Mouse (Mus musculus) forebrain, embryonic 12.5 days (tissue): ENCODE data around the gene Cldnd1. TPM values are rescaled to one million over a fixed set of nuclear protein-coding genes. Genes with fewer than 3 reads are reported as not detected.

Experiments used
- ATAC-seq: fragments of 200-750 bp; cut with Nextera tagmentation; 2 replicates; pipeline ENCODE4 v1.8.0; 2017; ENCODE audit warnings: moderate TSS enrichment; ENCODE audit not compliant: low FRiP score
- H3K27ac ChIP-seq: fragments of 300-500 bp; sonication (generic); 2 replicates; pipeline ENCODE4 v1.5.1; 2016; ENCODE audit warnings: mild to moderate bottlenecking
- H3K27me3 ChIP-seq: fragments of 300-500 bp; sonication (generic); 2 replicates; pipeline ENCODE4 v1.6.1; 2016; ENCODE audit warnings: mild to moderate bottlenecking
- H3K36me3 ChIP-seq: fragments of 300-500 bp; sonication (generic); replicated peaks from 2 replicates; pipeline ENCODE4 v1.6.1; 2016; ENCODE audit warnings: mild to moderate bottlenecking
- H3K4me1 ChIP-seq: fragments of 300-500 bp; sonication (generic); 2 replicates; pipeline ENCODE4 v1.6.1; 2016
- H3K4me2 ChIP-seq: fragments of 300-500 bp; sonication (generic); 2 replicates; pipeline ENCODE4 v1.6.1; 2016; ENCODE audit warnings: mild to moderate bottlenecking, moderate library complexity
- H3K4me3 ChIP-seq: fragments of 300-500 bp; sonication (generic); replicated peaks from 2 replicates; pipeline ENCODE4 v1.5.1; 2016; ENCODE audit warnings: mild to moderate bottlenecking
- H3K9ac ChIP-seq: fragments of 300-500 bp; sonication (generic); 2 replicates; pipeline ENCODE4 v1.6.1; 2016; ENCODE audit warnings: mild to moderate bottlenecking
- H3K9me3 ChIP-seq: fragments of 300-500 bp; sonication (generic); 2 replicates; pipeline ENCODE4 v1.6.1; 2016
- WGBS: fragments of 180-500 bp; shearing (Covaris S2); methylation state at CpG from one replicate; pipeline ENCODE4 v1.1.7; 2016; 5-methylcytosine and 5-hydroxymethylcytosine counted together
- polyA plus RNA-seq: library from polyadenylated mRNA; unstranded; fragments of >200 nt; fragmentation: Nextera tagmentation; extraction: Ambion mirVana; gene quantifications from 2 replicates; pipeline ENCODE4 v1.2.1, GENCODE M21; 2016

Gene Cldnd1
- polyA plus RNA-seq, 1 experiment from 2014 or later = 104 TPM

DNA sequence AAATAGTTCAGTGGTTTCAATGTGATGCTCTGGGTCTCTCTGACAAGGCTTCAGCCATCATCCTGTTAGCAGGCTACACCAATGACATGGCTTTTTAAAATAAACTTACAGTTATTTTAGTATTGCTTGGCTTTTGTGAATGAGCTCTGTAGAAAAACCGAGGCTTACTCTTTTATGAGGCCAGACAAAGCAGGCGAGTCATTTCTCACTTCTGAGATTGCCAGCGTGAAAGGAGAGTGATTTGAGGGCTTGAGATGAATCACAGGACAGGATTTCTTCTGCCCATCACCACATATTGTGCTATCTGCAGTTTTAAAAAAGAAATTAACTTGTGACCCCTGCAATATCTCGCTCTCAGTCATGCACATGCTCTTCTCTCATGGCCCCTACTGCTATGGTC lies 12.7 kb upstream of the Cldnd1 start:
- no peaks in the 10 kb centered on the region for H3K9me3 ChIP-seq
- H3K27me3 ChIP-seq = no peaks in the 10 kb centered on the region
- no peaks in the 10 kb centered on the region for H3K36me3 ChIP-seq
- no peak for ATAC-seq
- no peak overlapping the region for H3K4me3 ChIP-seq
- no peak overlapping the region for H3K4me2 ChIP-seq
- WGBS = 78% methylated on average over 4 of the region's 4 CpGs
- no peak overlapping the region for H3K27ac ChIP-seq
- no peaks in the 10 kb centered on the region for H3K4me1 ChIP-seq
- H3K9ac ChIP-seq = no peak overlapping the region

DNA sequence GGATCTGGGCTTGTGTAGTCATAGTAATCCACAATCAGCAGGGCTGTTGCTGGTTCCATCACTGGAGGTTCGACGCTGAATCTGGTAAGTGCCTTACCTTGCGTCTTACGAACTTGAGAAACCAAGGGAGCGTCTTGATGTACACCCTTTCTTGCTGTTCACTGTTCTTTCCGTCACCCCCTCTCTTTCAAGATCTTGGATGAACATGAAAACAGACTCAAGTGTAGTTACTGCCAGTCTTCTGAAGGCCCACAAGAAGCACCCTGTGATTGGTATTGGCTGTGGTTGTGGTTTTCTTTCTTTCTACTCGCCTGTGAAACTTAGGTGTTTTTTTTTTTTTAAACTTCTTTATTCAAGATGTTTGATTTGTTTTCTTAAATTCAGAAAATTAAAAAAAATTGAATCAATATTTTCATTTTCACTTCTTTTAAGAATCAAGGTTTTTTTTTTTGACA lies 9.0 kb upstream of the Cldnd1 start, which contains the start of gene Gpr15:
TSS of gene Gpr15 (minus strand) at position 405 of the 455 bp plus-strand sequence.
- no peaks in the 10 kb centered on the region for H3K9me3 ChIP-seq
- H3K9ac ChIP-seq = no peak within 1 kb of the TSS
- ATAC-seq = no peak

DNA sequence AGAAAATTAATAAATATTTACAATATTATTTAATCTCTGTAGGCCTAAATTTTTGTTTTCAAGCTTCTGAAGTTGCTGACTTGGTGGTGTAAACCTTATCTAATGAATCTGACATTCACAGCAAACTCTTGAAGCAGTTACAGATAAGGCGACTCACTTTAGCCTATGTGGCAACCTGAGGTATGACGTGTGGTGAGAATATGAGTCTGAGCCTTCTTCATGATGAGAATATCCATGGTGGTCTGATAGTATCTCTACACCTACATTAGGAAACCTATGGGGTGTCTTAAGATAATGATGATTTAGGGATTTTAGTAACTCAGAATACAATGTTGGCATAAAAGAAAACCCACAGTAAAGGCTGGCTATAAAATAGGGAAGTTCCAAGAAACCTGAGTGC lies 5.4 kb upstream of the Cldnd1 start:
- Histone ChIP-seq H3K9me3 (no peaks in the 10 kb centered on the region), H3K4me1 (no peaks in the 10 kb centered on the region), H3K4me2 (no peak overlapping the region), H3K36me3 (no peaks in the 10 kb centered on the region), H3K4me3 (no peak overlapping the region), H3K9ac (no peak overlapping the region), H3K27me3 (no peaks in the 10 kb centered on the region), H3K27ac (no peak overlapping the region)
- 93% methylated on average over 2 of the region's 2 CpGs for WGBS
- no peak for ATAC-seq

More for the DNA sequence above, 9.0 kb upstream of the Cldnd1 start, which contains the start of gene Gpr15:
- H3K4me3 ChIP-seq = no peak within 1 kb of the TSS
- no peak within 1 kb of the TSS for H3K27ac ChIP-seq
- no peaks in the 10 kb centered on the region for H3K4me1 ChIP-seq
- H3K4me2 ChIP-seq = no peak within 1 kb of the TSS
- 88% methylated on average over 7 of the region's 7 CpGs for WGBS
- H3K27me3 ChIP-seq = no peaks in the 10 kb centered on the region
- H3K36me3 ChIP-seq = no peaks in the 10 kb centered on the region

DNA sequence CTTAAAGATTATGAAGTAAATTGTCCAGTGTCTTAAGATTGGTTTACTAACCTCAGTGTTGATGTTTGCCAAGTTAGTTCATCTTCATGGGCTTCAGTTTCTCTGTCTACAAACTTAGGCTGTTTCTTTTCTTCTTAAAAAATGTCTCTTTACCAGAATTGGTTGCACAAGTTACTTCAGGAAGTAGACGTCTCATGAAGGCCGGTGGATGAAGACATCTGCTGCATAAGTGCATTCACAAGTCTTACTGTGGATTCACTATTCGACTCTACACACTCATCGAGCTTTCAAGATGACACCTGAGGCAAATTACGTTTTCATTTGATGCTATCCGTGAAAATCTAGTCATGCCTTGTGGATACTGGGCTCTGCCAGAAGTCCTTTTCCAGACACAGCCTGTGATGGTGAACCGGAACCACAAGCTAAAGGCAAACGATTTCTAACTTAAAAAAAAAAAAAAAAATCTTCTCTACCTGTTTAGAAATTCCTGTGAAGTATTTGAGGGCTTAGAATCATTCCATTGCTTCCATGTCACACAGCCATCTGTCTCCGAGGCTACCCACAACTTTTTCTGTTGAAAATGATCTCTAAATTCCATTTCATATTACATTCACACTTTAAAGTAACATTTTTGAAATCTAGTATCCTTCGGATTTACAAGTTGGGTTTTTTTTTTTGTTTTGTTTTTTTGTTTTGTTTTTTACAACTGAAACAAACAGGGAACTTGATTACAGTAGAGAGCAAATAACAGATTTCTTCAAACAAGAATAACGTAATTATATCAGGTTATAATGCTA lies 832 bp upstream of the Cldnd1 start:
- H3K9ac ChIP-seq = no peak overlapping the region
- H3K4me2 ChIP-seq = no peak overlapping the region
- H3K27me3 ChIP-seq = no peaks in the 10 kb centered on the region
- no peak overlapping the region for H3K27ac ChIP-seq
- H3K4me1 ChIP-seq = peaks cover 4% of the 10 kb centered on the region
- 0 out of 2 replicates have a peak overlapping the region, but pooled peaks have one; percentile 84 for H3K4me3 ChIP-seq
- 80% methylated on average over 11 of the region's 11 CpGs for WGBS
- no peak for ATAC-seq
- H3K36me3 ChIP-seq = peaks cover 19% of the 10 kb centered on the region
- no peaks in the 10 kb centered on the region for H3K9me3 ChIP-seq

DNA sequence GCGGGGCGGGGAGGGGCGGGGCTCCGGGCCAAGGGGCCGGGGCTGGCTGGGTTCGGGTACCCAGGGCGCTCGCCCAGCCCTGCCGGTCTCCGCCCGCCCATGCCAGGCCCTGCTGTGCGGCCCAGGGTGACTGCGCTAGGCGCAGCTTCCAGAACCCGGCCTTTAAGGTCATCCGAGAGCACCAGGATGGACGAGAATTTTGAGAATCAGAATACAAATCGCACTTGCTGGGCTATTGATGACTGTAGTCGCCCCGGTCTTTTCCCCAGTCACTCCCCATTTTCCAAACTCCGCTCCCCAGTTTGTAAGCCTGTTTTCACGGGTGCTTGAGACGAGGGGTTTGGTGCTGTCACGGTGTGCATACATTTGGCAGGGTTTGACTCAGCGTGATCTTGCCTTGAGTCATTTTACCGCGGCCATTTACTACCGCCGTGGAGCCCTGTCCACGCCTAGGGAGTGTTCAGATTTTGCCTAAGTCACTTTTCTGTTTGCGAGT lies 514 bp downstream of the Cldnd1 start:
- Histone ChIP-seq H3K36me3 (peaks cover 32% of the 10 kb centered on the region), H3K27ac (peak overlapping the region; percentile 76; the same call in 1 of the 2 replicates), H3K4me3 (peak overlapping the region; percentile 84), H3K27me3 (no peaks in the 10 kb centered on the region), H3K9me3 (no peaks in the 10 kb centered on the region), H3K4me1 (peaks cover 4% of the 10 kb centered on the region), H3K9ac (peak overlapping the region; percentile 78), H3K4me2 (peak overlapping the region; percentile 62)
- whole genome bisulfite sequencing = under 1% methylated on average over 20 of the region's 31 CpGs
- peak; percentile 92 for ATAC-seq

DNA sequence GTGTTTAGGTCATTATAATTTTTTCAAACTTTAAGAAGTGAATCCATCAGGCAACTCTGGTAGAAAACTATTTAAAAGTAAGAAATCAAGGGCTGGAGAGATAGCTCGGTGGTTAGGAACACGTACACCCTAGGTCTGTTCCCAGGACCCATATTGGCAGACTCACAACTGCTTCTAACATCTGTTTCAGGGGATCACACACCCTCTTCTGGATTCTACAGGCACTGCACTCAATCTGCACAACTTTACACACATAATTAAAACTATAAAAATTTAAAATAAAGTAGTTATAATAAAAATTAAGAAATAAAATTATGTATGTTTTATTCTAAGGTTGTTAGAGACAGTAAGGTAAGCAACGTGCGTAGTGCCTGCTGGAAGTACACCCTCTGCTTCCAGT lies 10.5 kb downstream of the Cldnd1 start:
- WGBS = 87% methylated on average over 4 of the region's 4 CpGs

DNA sequence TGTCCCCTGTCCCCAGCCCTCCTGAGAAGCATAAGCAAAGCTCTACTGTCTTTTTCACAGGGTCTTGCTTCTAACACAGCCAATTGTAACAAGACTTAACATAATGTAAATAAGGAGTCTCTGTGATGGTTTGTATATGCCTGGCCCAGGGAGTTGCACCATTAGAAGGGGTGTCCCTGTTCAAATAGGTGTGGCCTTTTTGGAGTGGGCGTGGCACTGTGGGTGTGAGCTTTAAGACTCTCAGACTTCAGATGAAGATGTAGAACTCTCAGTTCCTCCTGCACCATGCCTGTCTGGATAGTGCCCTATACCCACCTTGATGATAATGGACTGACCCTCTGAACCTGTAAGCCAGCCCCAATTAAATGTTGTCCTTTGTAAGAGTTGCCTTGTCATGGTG lies 11.1 kb downstream of the Cldnd1 start:
- Histone ChIP-seq H3K4me2 (no peak overlapping the region), H3K27me3 (no peaks in the 10 kb centered on the region), H3K9ac (no peak overlapping the region), H3K36me3 (peaks cover 13% of the 10 kb centered on the region), H3K4me1 (no peaks in the 10 kb centered on the region), H3K4me3 (no peak overlapping the region), H3K27ac (no peak overlapping the region), H3K9me3 (no peaks in the 10 kb centered on the region)
- no peak for ATAC-seq
- 90% methylated on average over 1 of the region's 1 CpGs for WGBS

More for the DNA sequence above, 10.5 kb downstream of the Cldnd1 start:
- H3K4me3 ChIP-seq = no peak overlapping the region
- H3K9me3 ChIP-seq = no peaks in the 10 kb centered on the region
- no peaks in the 10 kb centered on the region for H3K4me1 ChIP-seq
- H3K36me3 ChIP-seq = peaks cover 18% of the 10 kb centered on the region
- H3K27me3 ChIP-seq = no peaks in the 10 kb centered on the region
- H3K9ac ChIP-seq = no peak overlapping the region
- no peak for ATAC-seq
- H3K27ac ChIP-seq = no peak overlapping the region
- H3K4me2 ChIP-seq = no peak overlapping the region

DNA sequence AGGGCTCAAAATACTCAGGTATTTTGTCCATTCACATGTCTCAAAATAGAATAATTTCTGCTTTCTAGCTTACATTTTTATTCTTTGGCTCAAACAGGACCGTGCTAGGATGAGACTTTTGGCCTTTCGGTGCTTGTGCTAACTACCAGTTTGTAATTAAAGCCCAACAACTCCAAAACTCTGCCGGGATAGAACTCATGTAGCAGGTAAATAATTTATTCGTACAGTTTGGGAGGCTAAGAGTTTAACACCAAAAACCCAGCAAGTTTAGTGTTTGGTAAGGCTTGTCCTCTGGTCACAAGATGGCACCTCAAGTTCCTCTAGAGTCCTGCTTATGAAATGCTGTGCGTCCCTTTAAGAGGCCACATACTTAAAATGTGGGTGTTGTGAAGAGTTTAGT lies 13.0 kb downstream of the Cldnd1 start:
- Histone ChIP-seq H3K36me3 (no peaks in the 10 kb centered on the region), H3K4me2 (no peak overlapping the region), H3K27me3 (no peaks in the 10 kb centered on the region), H3K9me3 (no peaks in the 10 kb centered on the region), H3K4me3 (no peak overlapping the region), H3K4me1 (no peaks in the 10 kb centered on the region), H3K9ac (no peak overlapping the region), H3K27ac (no peak overlapping the region)
- 94% methylated on average over 5 of the region's 5 CpGs for WGBS
- ATAC-seq = no peak

DNA sequence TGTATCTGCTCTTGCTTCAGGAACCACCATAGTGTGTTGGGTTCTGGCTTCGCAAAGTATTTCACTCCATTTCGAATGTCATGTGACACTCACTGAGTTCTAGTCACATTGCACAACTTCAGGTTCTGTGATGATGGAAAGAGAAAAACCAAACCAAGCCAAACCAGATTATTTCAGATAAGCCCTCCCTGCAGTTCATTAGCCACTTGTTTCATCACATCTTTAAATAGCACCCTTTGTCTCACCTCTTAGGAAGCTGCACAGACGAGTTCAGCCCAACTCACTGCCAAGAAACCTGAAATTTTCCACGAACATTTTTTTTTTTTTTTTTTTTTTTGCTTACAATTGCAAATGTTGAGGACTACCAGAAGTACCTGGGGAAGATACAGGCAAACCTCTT lies 19.0 kb downstream of the Cldnd1 start:
- ATAC-seq = no peak

DNA sequence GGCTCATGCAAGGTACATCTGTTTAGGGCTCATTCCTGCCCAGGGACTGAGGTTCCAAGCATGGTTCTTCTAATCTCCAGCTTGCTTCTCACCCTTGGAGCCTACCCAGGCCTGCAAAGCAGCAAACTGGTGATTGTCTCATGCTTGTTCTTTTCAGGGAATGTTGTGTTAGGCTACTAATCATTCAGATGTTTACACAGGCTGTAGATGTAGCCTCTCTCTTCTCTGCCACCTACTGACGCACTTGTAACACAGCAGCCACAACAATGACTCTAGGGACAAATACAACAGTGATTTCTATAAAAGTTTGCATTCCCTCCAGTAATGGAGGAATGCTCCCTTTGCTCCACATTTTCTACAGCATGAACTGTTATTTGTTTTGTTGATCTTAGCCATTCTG lies 23.6 kb downstream of the Cldnd1 start:
- Histone ChIP-seq H3K27ac (no peak overlapping the region), H3K4me2 (no peak overlapping the region), H3K4me1 (no peaks in the 10 kb centered on the region), H3K9ac (no peak overlapping the region), H3K36me3 (no peaks in the 10 kb centered on the region), H3K4me3 (no peak overlapping the region), H3K9me3 (no peaks in the 10 kb centered on the region), H3K27me3 (no peaks in the 10 kb centered on the region)
- 25% methylated on average over 1 of the region's 1 CpGs for WGBS
- ATAC-seq = no peak

More for the DNA sequence above, 19.0 kb downstream of the Cldnd1 start:
- 79% methylated on average over 4 of the region's 4 CpGs for WGBS
- no peak overlapping the region for H3K4me3 ChIP-seq
- no peaks in the 10 kb centered on the region for H3K4me1 ChIP-seq
- no peaks in the 10 kb centered on the region for H3K9me3 ChIP-seq
- no peak overlapping the region for H3K4me2 ChIP-seq
- no peaks in the 10 kb centered on the region for H3K27me3 ChIP-seq
- no peak overlapping the region for H3K9ac ChIP-seq
- no peaks in the 10 kb centered on the region for H3K36me3 ChIP-seq
- no peak overlapping the region for H3K27ac ChIP-seq

DNA sequence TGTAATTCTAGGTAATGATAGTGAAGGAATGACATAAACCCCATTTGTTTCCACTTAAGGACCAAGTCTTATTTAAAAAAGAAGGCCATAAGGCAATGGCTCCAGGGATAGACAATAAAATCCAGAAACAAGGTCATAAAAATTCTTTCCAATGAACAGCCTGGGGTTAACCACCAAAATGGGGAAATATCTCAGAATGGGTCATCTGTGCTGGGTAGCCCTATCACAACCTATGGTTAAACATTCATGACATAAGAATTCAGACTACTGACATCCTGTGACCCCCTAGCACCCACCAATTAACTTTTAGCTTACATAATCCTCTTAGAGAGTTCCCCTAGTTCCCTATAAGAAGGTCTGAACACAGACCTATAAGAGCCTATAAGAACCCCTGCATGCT lies 28.5 kb downstream of the Cldnd1 start:
- no peak overlapping the region for H3K4me2 ChIP-seq
- H3K9me3 ChIP-seq = no peaks in the 10 kb centered on the region
- H3K27ac ChIP-seq = no peak overlapping the region
- no peaks in the 10 kb centered on the region for H3K27me3 ChIP-seq
- H3K9ac ChIP-seq = no peak overlapping the region
- H3K4me3 ChIP-seq = no peak overlapping the region
- ATAC-seq = no peak
- H3K36me3 ChIP-seq = no peaks in the 10 kb centered on the region
- no peaks in the 10 kb centered on the region for H3K4me1 ChIP-seq

DNA sequence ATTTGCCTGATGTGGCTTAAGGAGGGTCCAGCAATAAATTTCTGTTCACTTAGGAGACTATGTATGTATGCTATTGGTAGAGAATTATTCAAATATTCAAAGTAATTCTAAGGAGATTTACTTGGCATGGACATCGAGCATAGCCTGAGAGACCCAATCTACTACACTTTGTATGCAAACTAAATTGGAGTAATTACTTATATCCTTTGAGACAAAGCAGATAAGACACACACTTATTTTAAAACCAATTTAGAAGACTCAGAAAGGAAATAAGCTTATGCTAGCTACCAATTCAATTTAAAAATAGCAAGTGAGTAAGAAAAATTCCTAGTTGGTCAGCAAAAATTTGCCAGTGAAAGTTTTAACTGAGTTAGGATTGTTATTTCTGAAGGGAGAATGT lies 35.4 kb downstream of the Cldnd1 start, which contains the start of gene Olfr172:
TSS of gene Olfr172 (minus strand) at position 101 of the 400 bp plus-strand sequence.
- ATAC-seq = no peak
- Histone ChIP-seq H3K27ac (no peak within 1 kb of the TSS), H3K4me1 (no peaks in the 10 kb centered on the region), H3K36me3 (no peaks in the 10 kb centered on the region), H3K27me3 (no peaks in the 10 kb centered on the region), H3K4me2 (no peak within 1 kb of the TSS), H3K4me3 (no peak within 1 kb of the TSS), H3K9me3 (no peaks in the 10 kb centered on the region), H3K9ac (no peak within 1 kb of the TSS)
- 91% methylated on average over 1 of the region's 1 CpGs for WGBS
